Mouse (Mus musculus): Measurements from ENCODE around the gene Stx8. TPM values are rescaled to one million over a fixed set of nuclear protein-coding genes. Genes with fewer than 3 reads are reported as not detected.

Gene Stx8
- polyA plus RNA-seq (2014; fragmentation: Illumina TruSeq; extraction: RNeasy Lipid Tissue Mini Kit (QIAGEN cat#74804); ENCODE audit: low replicate concordance) = 17.7 TPM

GRCm38 (mm10) chr11:67965905-67966878 lies at the start of gene Stx8:
Gene Stx8, plus strand, starts transcription at chr11:67966193.

GRCm38 (mm10) chr11:67921827-67922754 lies 43.9 kb upstream of the Stx8 start, which contains the start of gene Usp43:
Gene Usp43, minus strand, starts transcription at chr11:67922153.

GRCm38 (mm10) chr11:67965242-67965883 lies 630 bp upstream of the Stx8 start, which contains the start of gene Cfap52:
Gene Cfap52, minus strand, starts transcription at chr11:67965651.

Other genes with a start within 250 kb of the Stx8 start
- gene Glp2r, start 195.0 kb upstream of the Stx8 start, polyA plus RNA-seq (2014; fragmentation: Illumina TruSeq; extraction: RNeasy Lipid Tissue Mini Kit (QIAGEN cat#74804); ENCODE audit: low replicate concordance) = 6.0 TPM
- gene Gsg1l2, start 191.6 kb upstream of the Stx8 start, polyA plus RNA-seq (2014; fragmentation: Illumina TruSeq; extraction: RNeasy Lipid Tissue Mini Kit (QIAGEN cat#74804); ENCODE audit: low replicate concordance) = not detected
- gene Dhrs7c, start 168.0 kb upstream of the Stx8 start, polyA plus RNA-seq (2014; fragmentation: Illumina TruSeq; extraction: RNeasy Lipid Tissue Mini Kit (QIAGEN cat#74804); ENCODE audit: low replicate concordance) = not detected
- 2.5 TPM for gene Usp43, start 44.0 kb upstream of the Stx8 start, polyA plus RNA-seq (2014; fragmentation: Illumina TruSeq; extraction: RNeasy Lipid Tissue Mini Kit (QIAGEN cat#74804); ENCODE audit: low replicate concordance)
- gene Cfap52, start 542 bp upstream of the Stx8 start, polyA plus RNA-seq (2014; fragmentation: Illumina TruSeq; extraction: RNeasy Lipid Tissue Mini Kit (QIAGEN cat#74804); ENCODE audit: low replicate concordance) = not detected

Measured in small intestine, adult 10 weeks (tissue).